Mouse (Mus musculus) cortical plate, adult 2 months (tissue): ENCODE data around the gene Egln2.

Experiments
- CTCF ChIP-seq: fragments of 200-500 bp; IDR thresholded peaks from 2 replicates; pipeline ENCODE4 v1.5.1; 2011; ENCODE audit warnings: mild to moderate bottlenecking, control low read depth, low read length; ENCODE audit not compliant: insufficient read depth; ENCODE audit errors: extremely low read depth
- POLR2A ChIP-seq: fragments of 200-500 bp; IDR thresholded peaks from 2 replicates; pipeline ENCODE4 v1.6.1; 2011; ENCODE audit warnings: mild to moderate bottlenecking, low read length, control low read depth; ENCODE audit not compliant: insufficient read depth; ENCODE audit errors: extremely low read depth

DNA sequence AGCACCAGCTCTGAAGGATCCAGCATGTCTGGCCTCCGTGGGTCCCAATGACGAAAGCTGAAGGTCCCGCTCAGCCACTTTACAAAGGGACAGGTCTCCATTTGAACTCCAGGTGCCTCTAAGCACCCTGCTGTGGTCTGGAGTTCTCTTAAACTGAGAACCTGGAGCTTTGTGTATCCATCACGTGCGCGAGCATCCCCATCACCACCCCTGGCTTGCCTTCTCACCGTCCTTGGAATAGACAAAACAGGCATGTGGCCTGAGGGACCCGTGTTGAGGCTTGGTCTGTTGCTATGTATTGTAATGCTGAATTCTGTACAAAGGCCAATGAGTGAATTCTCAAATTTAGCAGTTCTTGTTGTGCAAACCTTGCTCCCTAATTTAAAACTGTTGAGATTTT is 32.2 kb upstream of the Egln2 start:
- no peak for TF ChIP-seq CTCF
- TF ChIP-seq POLR2A, result no peak
